ENCODE assay signal across 16 mouse cellular contexts in genomic region chr4:103911441-103911840, GRCm38 (mm10).
"Had no signal": no experiment of that assay in that cellular context is flagged by ENCODE, and none has a peak within 500 bp of the region (broad histone marks: within the 10 kb centered on the region; RNA-seq: fewer than 3 reads in every experiment).

No protein-coding gene starts in this region.

- H3K4me2 ChIP-seq: lung, embryonic 14.5 days; midbrain, embryonic 11.5 days; midbrain, embryonic 13.5 days; midbrain, embryonic 15.5 days; neural tube, embryonic 12.5 days had no signal

- H3K36me3 ChIP-seq: midbrain, embryonic 13.5 days; midbrain, embryonic 15.5 days; neural tube, embryonic 12.5 days had no signal

- H3K4me1 ChIP-seq: midbrain, embryonic 13.5 days; midbrain, embryonic 15.5 days; neural tube, embryonic 12.5 days had no signal

- DNase-seq: lung, adult 18-20 months; lung, embryonic 14.5 days; lung, postnatal 10 days; lung, postnatal 4 days; right cerebral cortex, adult 18-20 months; right cerebral cortex, postnatal 25 days; right cerebral cortex, postnatal 4 days; spleen, adult 18-20 months; thymus, adult 18-20 months; thymus, postnatal 14 days; thymus, postnatal 36 days had no signal

- ATAC-seq: midbrain, embryonic 13.5 days; midbrain, embryonic 15.5 days had no signal

- H3K27ac ChIP-seq: liver, embryonic 14.5 days; midbrain, embryonic 13.5 days; midbrain, embryonic 15.5 days; neural tube, embryonic 12.5 days had no signal

- H3K9me3 ChIP-seq: midbrain, embryonic 13.5 days; midbrain, embryonic 15.5 days; neural tube, embryonic 12.5 days had no signal

- H3K4me3 ChIP-seq: midbrain, embryonic 13.5 days; midbrain, embryonic 15.5 days; neural tube, embryonic 12.5 days had no signal

- H3K9ac ChIP-seq: liver, embryonic 14.5 days; lung, embryonic 14.5 days; midbrain, embryonic 13.5 days; midbrain, embryonic 15.5 days; neural tube, embryonic 12.5 days had no signal

- H3K27me3 ChIP-seq: midbrain, embryonic 13.5 days; midbrain, embryonic 15.5 days; neural tube, embryonic 12.5 days had no signal
